9 mouse cellular contexts compared by ENCODE assay signal in the genomic region with DNA sequence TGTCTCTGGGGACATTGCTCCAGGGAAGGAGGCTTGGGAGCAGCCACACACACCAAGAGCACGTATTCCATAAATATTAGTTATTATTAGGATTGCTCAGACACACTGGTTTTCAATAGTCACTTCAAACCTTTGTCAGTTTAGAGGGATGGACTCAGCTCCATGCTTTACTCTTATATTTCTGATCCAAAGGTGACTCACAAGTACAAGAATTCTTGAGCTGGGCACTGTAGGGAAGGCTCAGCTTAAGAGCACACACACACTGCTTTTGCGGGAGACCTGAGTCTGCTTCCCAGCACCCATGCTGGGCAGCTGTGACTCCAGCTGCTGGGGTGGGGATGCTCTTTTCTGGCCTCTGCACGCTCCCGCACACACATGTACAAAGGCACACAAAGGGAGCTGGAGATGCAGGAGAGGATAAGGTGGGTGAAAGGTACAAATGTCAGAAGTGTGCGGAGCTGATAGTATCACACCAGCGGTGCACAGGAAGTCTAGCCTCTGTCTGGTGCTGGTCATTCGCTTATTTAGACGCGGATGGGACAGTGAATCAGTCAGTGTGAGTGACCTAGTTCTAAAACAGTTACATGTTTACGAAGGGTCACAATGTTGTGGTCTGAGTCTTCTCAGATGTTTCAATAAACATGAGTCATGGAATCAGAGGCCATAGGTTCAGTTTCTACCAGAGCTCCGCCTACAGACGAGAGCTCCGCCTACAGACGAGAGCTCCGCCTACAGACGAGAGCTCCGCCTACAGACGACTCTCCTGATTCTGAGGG. TPM values are rescaled to one million over a fixed set of nuclear protein-coding genes. Genes with fewer than 3 reads are reported as not detected.
DNase-seq lines count a peak whose midpoint lies in the region; ATAC-seq and TF ChIP-seq lines count a peak whose summit lies in the region.
"Had no signal": no experiment of that assay in that cellular context is flagged by ENCODE, and none has a peak within 500 bp of the region (broad histone marks: within the 10 kb centered on the region; RNA-seq: fewer than 3 reads in every experiment).

No protein-coding gene starts in this region.

- peak overlapping the region; percentile 13; the same call in 1 of the 2 replicates for H3K4me3 ChIP-seq in ES-Bruce4 (ENCODE audit: low read depth, low read length)
- no peak overlapping the region for H3K4me3 ChIP-seq in limb, embryonic 15.5 days

- TF ChIP-seq CTCF in ES-Bruce4 (IDR thresholded peaks at IDR 0.05; ENCODE audit: low read depth, low read length) = no peak

- TF ChIP-seq POLR2A in ES-Bruce4 (IDR thresholded peaks at IDR 0.05; ENCODE audit: insufficient read depth, low read length) = no peak

- peaks cover 7% of the 10 kb centered on the region for H3K9me3 ChIP-seq in ES-Bruce4 (replicated peaks; ENCODE audit: control insufficient read depth, insufficient read depth, low read length, poor library complexity, severe bottlenecking)
- no peaks in the 10 kb centered on the region; the same call in 1 of the 2 replicates for H3K9me3 ChIP-seq in limb, embryonic 15.5 days

- ATAC-seq in limb, embryonic 15.5 days (ENCODE audit: insufficient number of reproducible peaks, low FRiP score, low TSS enrichment, low read depth) = no peak

- no peak overlapping the region for H3K9ac ChIP-seq in ES-Bruce4 (ENCODE audit: low read depth, poor library complexity, severe bottlenecking)
- H3K9ac ChIP-seq in limb, embryonic 15.5 days = no peak overlapping the region

- WGBS in limb, embryonic 15.5 days = 88% methylated on average over 18 of the region's 18 CpGs

- peaks cover 6% of the 10 kb centered on the region for H3K4me1 ChIP-seq in ES-Bruce4 (ENCODE audit: control insufficient read depth, insufficient read depth, low read length)
- peaks cover 10% of the 10 kb centered on the region for H3K4me1 ChIP-seq in limb, embryonic 15.5 days

- TF ChIP-seq EP300 in ES-Bruce4 (IDR thresholded peaks at IDR 0.05; ENCODE audit: insufficient read depth, low read depth, low read length) = no peak

- no peak overlapping the region for H3K4me2 ChIP-seq in limb, embryonic 15.5 days

- peak; percentile 25 for DNase-seq in kidney, adult 9 months
- no peak for DNase-seq in kidney, postnatal 10 days
- peak; percentile 64 for DNase-seq in ZHBTc4 (ENCODE audit: low read depth, low spot score)
- no peak for DNase-seq in thymus, postnatal 25 days
- DNase-seq in left cerebral cortex, adult 11 months (ENCODE audit: low spot score) = no peak
- DNase-seq: cerebellum, adult 11-12 months had no signal

- H3K27me3 ChIP-seq in ES-Bruce4 (ENCODE audit: control insufficient read depth, insufficient read depth, low read length, poor library complexity, severe bottlenecking) = no peaks in the 10 kb centered on the region
- no peaks in the 10 kb centered on the region for H3K27me3 ChIP-seq in limb, embryonic 15.5 days

- peak overlapping the region; percentile 48 for H3K27ac ChIP-seq in ES-Bruce4 (ENCODE audit: insufficient read depth, low read length)
- H3K27ac ChIP-seq in limb, embryonic 15.5 days = peak overlapping the region; percentile 55; the same call in 1 of the 2 replicates

- H3K36me3 ChIP-seq in ES-Bruce4 (ENCODE audit: control insufficient read depth, insufficient read depth, low read length, poor library complexity, severe bottlenecking) = no peaks in the 10 kb centered on the region
- no peaks in the 10 kb centered on the region for H3K36me3 ChIP-seq in limb, embryonic 15.5 days

RNA-seq across cellular contexts. Expression of a gene that starts 12.0 kb away (rescaled TPM):
- polyA plus RNA-seq in ES-Bruce4 (2011; ENCODE audit: insufficient read depth, insufficient read length, low read depth, missing spikeins) = 0.67 and 2.4 TPM in 2 replicates
- polyA plus RNA-seq in limb, embryonic 15.5 days (2015; fragmentation: Nextera tagmentation; extraction: Ambion mirVana) = not detected in 2 replicates
- polyA plus RNA-seq: forebrain, embryonic 16.5 days had no signal

RNA-seq across cellular contexts. Expression of a gene that starts 16.5 kb away (rescaled TPM):
- polyA plus RNA-seq in ES-Bruce4 (2011; ENCODE audit: insufficient read depth, insufficient read length, low read depth, missing spikeins) = 1.5 and 3.0 TPM in 2 replicates
- polyA plus RNA-seq in limb, embryonic 15.5 days (2015; fragmentation: Nextera tagmentation; extraction: Ambion mirVana) = 0.22 and 0.27 TPM in 2 replicates

RNA-seq across cellular contexts. Expression of a gene that starts 20.1 kb away (rescaled TPM):
- polyA plus RNA-seq in ES-Bruce4 (2011; ENCODE audit: insufficient read depth, insufficient read length, low read depth, missing spikeins) = 75.3 and 77.9 TPM in 2 replicates
- 88.9 and 98.7 TPM in 2 replicates for polyA plus RNA-seq in limb, embryonic 15.5 days (2015; fragmentation: Nextera tagmentation; extraction: Ambion mirVana)

Comparison
In these comparisons a context has a peak if more than half of its experiments do, and no peak if none do; other contexts are left out.
1. DNase-seq: peak in kidney, adult 9 months (single experiment) and ZHBTc4 (single experiment); none in kidney, postnatal 10 days (single experiment), thymus, postnatal 25 days (single experiment) and left cerebral cortex, adult 11 months (single experiment).